Mouse (Mus musculus) E14TG2a.4 (cell line): ENCODE measurements around the gene Bcam.

Experiments
- CTCF ChIP-seq: conservative IDR thresholded peaks from 2 replicates; pipeline ENCODE4 v1.5.1; 2014; ENCODE audit warnings: low read length
- NANOG ChIP-seq: IDR thresholded peaks from 2 replicates; pipeline ENCODE4 v1.6.1; 2014; ENCODE audit warnings: borderline replicate concordance, low read length, mixed read lengths
- POU5F1 ChIP-seq: IDR thresholded peaks from 2 replicates; pipeline ENCODE4 v1.6.1; 2014; ENCODE audit warnings: low read length, borderline replicate concordance

DNA sequence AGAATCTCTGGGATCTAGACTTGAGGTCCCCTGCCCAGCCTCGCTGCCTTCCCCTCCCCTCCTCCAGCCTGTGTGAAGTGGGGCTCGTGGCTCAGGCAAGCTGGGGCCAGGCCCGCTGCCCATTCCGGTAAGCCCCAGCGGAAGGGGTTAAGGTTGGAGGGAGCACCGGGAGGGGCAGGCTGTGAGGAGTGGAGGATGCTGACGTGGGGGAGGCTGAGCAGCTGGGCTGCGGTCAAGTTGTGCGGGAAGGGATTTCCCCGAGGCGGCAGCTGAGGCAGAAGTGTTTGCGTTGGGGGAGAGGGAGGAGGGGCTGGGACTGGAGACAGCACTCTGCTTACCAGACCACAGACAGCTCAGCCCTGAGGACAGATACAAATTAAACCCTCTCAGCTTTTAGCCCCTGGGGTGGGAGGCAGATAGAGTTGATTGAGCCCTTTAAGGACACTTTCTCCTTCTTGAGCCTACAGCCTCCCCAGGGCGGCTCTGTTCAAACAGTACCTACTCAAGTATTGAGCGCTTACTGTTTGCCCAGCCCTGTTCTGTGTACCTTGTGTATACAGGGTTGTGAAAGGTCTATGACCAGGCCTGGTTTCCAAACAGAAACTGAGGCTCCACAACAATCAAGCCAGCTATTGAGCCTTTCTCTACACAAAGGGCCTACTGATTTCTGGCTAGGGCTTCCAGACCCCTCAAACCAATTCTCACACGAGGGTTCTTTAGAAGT is 46.7 kb upstream of the Bcam start:
- TF ChIP-seq CTCF, result no peak
- TF ChIP-seq NANOG, result no peak
- TF ChIP-seq POU5F1, result no peak
